Mouse (Mus musculus) Patski (cell line): ENCODE measurements around the gene Olfr718-ps1. TPM values are rescaled to one million over a fixed set of nuclear protein-coding genes. Genes with fewer than 3 reads are reported as not detected.
A peak's percentile ranks its signal among the peaks of the same experiment; 100 is the strongest.

Source experiments
- ATAC-seq: fragments of 100-300 bp; one replicate; pipeline ENCODE4 v1.8.0; 2021
- CTCF ChIA-PET: fragments of 350-600 bp; sonication (Branson Sonifier 250); formaldehyde crosslinking; loops from one replicate; lab custom pipeline; 2022; ENCODE audit warnings: inconsistent platforms; lab: Charles Lee
- POLR2A ChIA-PET: fragments of 350-600 bp; sonication (Branson Sonifier 250); formaldehyde crosslinking; loops from one replicate; lab custom pipeline; 2022; ENCODE audit warnings: antibody characterized with exemption, inconsistent platforms; lab: Charles Lee
- DNase-seq: peaks from one replicate; pipeline ENCODE4 v3.0.0-alpha.2; 2011; ENCODE audit warnings: low read depth, low spot score
- H3K27me3 ChIP-seq: fragments of 371-371 bp; one replicate; pipeline ENCODE4 v1.5.1; 2021
- CTCF ChIP-seq: fragments of 100-300 bp; IDR thresholded peaks from one replicate; pipeline ENCODE4 v1.5.1; 2021
- in situ Hi-C: fragments of 300-500 bp; cut with MboI; formaldehyde crosslinking; loops from 3 replicates; pipeline ENCODE4 v1.11.1; 2018; ENCODE audit warnings: low pct_unique_long_range_greater_than_20kb, mixed read lengths
- polyA plus RNA-seq: library from polyadenylated mRNA; unstranded; gene quantifications from one replicate; pipeline ENCODE4 v1.2.3, GENCODE M21; 2021

The Olfr718-ps1 gene
- polyA plus RNA-seq, 1 experiment from 2014 or later: 0.01 TPM

DNA sequence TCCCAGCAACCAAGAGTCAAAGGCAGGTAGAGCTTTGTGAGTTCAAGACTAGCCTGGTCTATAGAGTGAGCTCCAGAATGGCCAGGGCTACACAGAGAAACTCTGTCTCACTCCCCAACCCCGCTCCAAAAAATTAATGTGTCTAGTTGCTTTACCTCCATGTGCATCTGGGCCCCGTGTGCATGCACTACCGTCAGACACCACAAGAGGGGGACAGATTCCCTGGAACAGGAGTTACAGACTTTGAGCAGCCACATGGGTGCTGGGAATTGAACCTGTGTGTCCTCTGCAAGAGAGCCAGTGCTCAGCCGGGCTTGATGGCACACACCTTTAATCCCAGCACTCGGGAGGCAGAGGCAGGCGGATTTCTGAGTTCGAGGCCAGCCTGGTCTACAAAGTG is 17.0 kb downstream of the Olfr718-ps1 start:
- ATAC-seq: no peak

GRCm38 (mm10) chr5:143129101-143129500 is 18.3 kb downstream of the Olfr718-ps1 start:
- POLR2A ChIA-PET: no interaction called here
- in situ Hi-C loops: no loop called here
- H3K27me3 ChIP-seq: no peaks in the 10 kb centered on the region
- CTCF ChIA-PET: no interaction called here
- ATAC-seq (no peak), DNase-seq (no peak)
- TF ChIP-seq CTCF: no peak

More for the DNA sequence above, 17.0 kb downstream of the Olfr718-ps1 start:
- TF ChIP-seq CTCF: peak; percentile 63
- ChIA-PET POLR2A (interaction anchor here (0.7 kb wide), 1 partner anchor 18 kb away, joined by 4 read pairs; the partner anchor contains the start of gene Rnf216), CTCF (interaction anchor here (1.5 kb wide), 1 partner anchor 9 kb away, joined by 4 read pairs; no protein-coding TSS in a partner anchor)
- no peaks in the 10 kb centered on the region for H3K27me3 ChIP-seq
- no peak for DNase-seq
- in situ Hi-C loops: loop anchor here (5.0 kb wide), 1 partner anchor 388 kb away; no protein-coding TSS in a partner anchor

- no peaks in the 10 kb centered on the region for H3K27me3 ChIP-seq
- CTCF ChIA-PET: no interaction called here
- TF ChIP-seq CTCF: no peak
- DNase-seq (no peak), ATAC-seq (no peak)
- in situ Hi-C loops: no loop called here
- POLR2A ChIA-PET: interaction anchor here (0.5 to 1.2 kb wide), 3 partner anchors 8 to 100 kb away, joined by 3 to 4 read pairs (median 3); no protein-coding TSS in a partner anchor
These were observed 19.5 kb downstream of the Olfr718-ps1 start for GRCm38 (mm10) chr5:143127837-143128236.

- H3K27me3 ChIP-seq: no peaks in the 10 kb centered on the region
- ATAC-seq (no peak), DNase-seq (no peak)
- ChIA-PET CTCF (no interaction called here), POLR2A (no interaction called here)
- in situ Hi-C loops: no loop called here
- TF ChIP-seq CTCF: no peak
These were observed 20.5 kb downstream of the Olfr718-ps1 start for GRCm38 (mm10) chr5:143126908-143127307.

DNA sequence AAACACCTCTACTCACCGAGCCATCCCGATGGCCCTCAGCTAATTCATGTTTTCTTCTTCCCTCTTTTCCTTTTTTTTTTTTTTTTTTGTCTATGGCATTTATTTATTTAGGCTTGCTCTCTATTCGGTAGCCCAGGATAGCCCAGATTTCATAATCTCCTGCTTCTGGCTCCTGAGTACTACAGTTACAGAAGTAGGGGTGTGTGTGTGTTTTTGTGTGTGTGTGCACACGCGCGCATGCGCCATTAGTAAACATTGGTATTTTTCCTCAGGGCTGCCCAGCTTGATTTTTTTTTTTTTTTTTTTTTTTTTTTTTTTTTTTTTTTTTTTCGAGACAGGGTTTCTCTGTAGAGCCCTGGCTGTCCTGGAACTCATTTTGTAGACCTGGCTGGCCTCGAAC is 21.3 kb downstream of the Olfr718-ps1 start:
- no peak for DNase-seq
- in situ Hi-C loops: no loop called here
- POLR2A ChIA-PET: no interaction called here
- ATAC-seq: no peak
- H3K27me3 ChIP-seq: no peaks in the 10 kb centered on the region
- CTCF ChIA-PET: no interaction called here
- TF ChIP-seq CTCF: no peak

DNA sequence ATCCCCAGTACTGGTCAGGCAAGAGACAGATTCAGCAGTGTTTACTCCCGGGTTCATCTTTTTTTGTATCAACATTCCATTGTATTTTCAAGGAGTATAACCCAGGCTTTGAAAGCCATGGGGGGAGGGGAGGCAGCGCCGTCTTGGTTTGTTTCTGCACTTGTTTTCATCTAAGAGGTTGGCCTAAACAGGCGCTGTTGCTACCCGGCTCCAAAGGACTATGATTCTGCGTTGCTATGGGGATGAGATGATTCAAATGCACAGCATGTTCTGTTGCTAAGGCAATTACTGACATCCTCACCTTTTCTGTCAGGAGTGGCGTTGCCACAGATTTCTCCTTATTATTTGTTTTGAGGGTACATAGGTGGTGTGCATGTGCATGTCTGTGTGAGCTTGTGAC is 21.8 kb downstream of the Olfr718-ps1 start:
- no peak for TF ChIP-seq CTCF
- no peaks in the 10 kb centered on the region for H3K27me3 ChIP-seq
- in situ Hi-C loops: no loop called here
- ATAC-seq: no peak
- POLR2A ChIA-PET: no interaction called here
- no peak for DNase-seq
- CTCF ChIA-PET: interaction anchor here (1.6 kb wide), 1 partner anchor 37 kb away, joined by 3 read pairs; no protein-coding TSS in a partner anchor

DNA sequence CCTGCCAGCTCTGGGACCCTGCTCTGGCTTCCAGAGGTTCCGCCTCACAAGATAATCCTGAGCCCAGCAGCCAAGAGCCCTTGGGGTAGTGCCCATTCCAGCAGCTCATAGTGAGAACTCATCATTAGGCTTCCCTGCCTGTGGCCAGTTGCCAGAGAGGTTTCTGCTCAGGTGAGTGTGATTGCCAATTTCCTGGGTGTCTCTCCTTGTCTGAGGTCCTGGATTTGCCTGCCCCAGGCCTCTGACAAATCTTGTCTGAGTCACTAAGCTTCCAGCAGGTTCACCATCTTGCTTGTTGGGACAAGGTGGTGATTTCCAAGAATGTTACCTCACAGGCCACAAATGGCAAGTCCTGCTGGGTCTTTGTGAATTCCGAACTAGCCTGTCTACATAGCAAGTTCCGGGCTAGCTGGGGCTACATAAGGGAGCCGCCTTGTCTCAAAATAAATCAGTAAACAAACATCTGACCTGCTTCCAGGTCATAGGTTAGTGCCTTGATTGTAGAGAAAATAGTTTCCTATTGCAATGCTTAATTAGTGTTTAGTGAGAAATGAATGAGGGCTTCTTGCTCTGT is 22.5 kb downstream of the Olfr718-ps1 start:
- ChIA-PET POLR2A (interaction anchor here (1.2 kb wide), 1 partner anchor 10 kb away, joined by 3 read pairs; no protein-coding TSS in a partner anchor), CTCF (interaction anchor here (1.6 kb wide), 1 partner anchor 38 kb away, joined by 3 read pairs; no protein-coding TSS in a partner anchor)
- no peak for DNase-seq
- H3K27me3 ChIP-seq: no peaks in the 10 kb centered on the region
- TF ChIP-seq CTCF: no peak
- in situ Hi-C loops: no loop called here
- ATAC-seq: no peak

- ChIA-PET POLR2A (no interaction called here), CTCF (no interaction called here)
- in situ Hi-C loops: no loop called here
- H3K27me3 ChIP-seq: no peaks in the 10 kb centered on the region
- DNase-seq: no peak
- no peak for TF ChIP-seq CTCF
- no peak for ATAC-seq
These were observed 24.7 kb downstream of the Olfr718-ps1 start for GRCm38 (mm10) chr5:143122673-143123072.

GRCm38 (mm10) chr5:143122125-143122524 is 25.3 kb downstream of the Olfr718-ps1 start:
- H3K27me3 ChIP-seq: no peaks in the 10 kb centered on the region
- TF ChIP-seq CTCF: no peak
- in situ Hi-C loops: no loop called here
- no peak for ATAC-seq
- ChIA-PET CTCF (interaction anchor here (1.4 kb wide), 1 partner anchor 9 kb away, joined by 4 read pairs; no protein-coding TSS in a partner anchor), POLR2A (no interaction called here)
- DNase-seq: no peak

DNA sequence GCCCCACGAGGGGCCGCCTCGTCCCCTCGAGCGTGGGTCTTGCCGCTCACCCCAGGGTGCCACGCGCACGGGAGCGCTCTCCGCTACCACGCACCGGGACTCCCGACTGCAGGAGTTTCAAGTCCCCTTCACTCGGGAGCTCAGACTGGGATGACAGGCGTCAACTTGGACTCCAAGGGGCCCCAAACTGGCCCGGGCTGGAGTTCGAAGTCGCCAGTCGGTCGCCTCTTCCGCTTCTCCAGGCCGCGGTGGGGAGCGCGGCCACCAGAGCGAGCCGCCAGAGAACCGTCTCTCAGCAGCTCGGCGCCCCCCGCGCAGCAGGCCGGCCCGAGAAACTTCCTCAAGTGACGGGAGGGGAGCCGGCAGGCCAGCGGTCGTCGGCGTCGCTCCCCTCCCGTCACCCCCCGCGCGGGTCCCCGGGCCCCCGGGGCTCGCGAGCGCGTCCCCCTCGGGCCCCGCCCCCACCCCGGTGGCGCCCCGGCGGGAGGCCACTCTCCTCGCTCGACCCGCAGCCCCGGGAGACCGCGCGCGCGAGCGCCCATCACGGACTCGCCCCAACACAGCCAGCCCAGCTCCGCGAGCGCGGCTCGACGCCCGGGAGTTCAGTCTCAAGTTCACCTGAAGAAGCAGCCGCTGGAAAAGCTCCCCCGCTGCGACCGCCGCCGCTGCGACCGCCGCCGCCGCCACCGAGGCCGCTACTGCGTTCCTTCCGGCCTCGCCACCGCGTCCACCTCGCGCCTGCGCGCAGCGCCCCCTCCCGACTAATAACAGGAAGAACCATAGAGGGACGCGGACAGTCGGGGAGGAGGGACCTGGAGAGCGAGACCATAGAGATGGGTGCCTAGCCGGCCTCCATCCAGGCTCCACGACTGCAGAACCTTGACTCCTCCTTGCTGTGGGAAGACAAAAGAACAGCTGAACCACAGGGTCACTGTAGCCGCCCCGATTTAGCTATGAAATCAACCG is 34.8 kb downstream of the Olfr718-ps1 start, which contains the start of gene Rnf216:
Rnf216 (minus strand) TSS at position 714 of the 966 bp plus-strand sequence.
- CTCF ChIA-PET: interaction anchor here (0.8 to 1.8 kb wide), 9 partner anchors 12 to 68 kb away, joined by 3 to 5 read pairs (median 3); partner anchors contain the start of genes Rbak and Spdye4b
- H3K27me3 ChIP-seq: no peaks in the 10 kb centered on the region
- in situ Hi-C loops: no loop called here
- POLR2A ChIA-PET: interaction anchor here (0.7 to 1.3 kb wide), 5 partner anchors 9 to 114 kb away, joined by 3 to 4 read pairs (median 3); partner anchors contain the start of gene Rbak
- ATAC-seq (peak; percentile 82), DNase-seq (peak; percentile 80)
- peak; percentile 100 for TF ChIP-seq CTCF
